Mouse (Mus musculus): Measurements from ENCODE around the gene Dock7.

- TF ChIP-seq POLR2A (IDR thresholded peaks at IDR 0.05; ENCODE audit: extremely low read depth, insufficient read depth, low read length) (no peak), CTCF (IDR thresholded peaks at IDR 0.05; ENCODE audit: low read depth, low read length) (no peak)
These were observed 39.5 kb downstream of the Dock7 start for GRCm38 (mm10) chr4:99081169-99081568.
